Mouse (Mus musculus) macrophage (primary cell): ENCODE measurements around the gene Hypm. TPM values are rescaled to one million over a fixed set of nuclear protein-coding genes. Genes with fewer than 3 reads are reported as not detected.

Source experiments
- H3K27ac ChIP-seq: fragments of 350-480 bp; formaldehyde crosslinking; 2 replicates; pipeline ENCODE4 v1.9.0; 2021
- H3K36me3 ChIP-seq: fragments of 350-480 bp; formaldehyde crosslinking; 2 replicates; pipeline ENCODE4 v1.9.0; 2021; ENCODE audit errors: inconsistent target
- H3K4me3 ChIP-seq: fragments of 350-480 bp; formaldehyde crosslinking; 2 replicates; pipeline ENCODE4 v1.9.0; 2021; ENCODE audit errors: inconsistent target
- H3K79me2 ChIP-seq: fragments of 350-480 bp; formaldehyde crosslinking; 2 replicates; pipeline ENCODE4 v1.9.0; 2021; ENCODE audit errors: inconsistent target
- WGBS: methylation state at CpG from one replicate; pipeline ENCODE4 v1.1.7; 2026; ENCODE audit warnings: inconsistent platforms; ENCODE audit not compliant: missing documents; 5-methylcytosine and 5-hydroxymethylcytosine counted together
- polyA plus RNA-seq: library from polyadenylated mRNA; stranded (reverse); fragments of 250-400 nt; gene quantifications from 3 replicates; pipeline ENCODE4 v1.2.4, GENCODE M21; 2018; ENCODE audit warnings: inconsistent platforms
- total RNA-seq, 78 experiments: library from RNA; depleted of rRNA; stranded (reverse); fragments of 250-400 nt; gene quantifications; 1 replicate in 9 of 78; 2 replicates in 24 of 78; 3 replicates in 43 of 78; 4 replicates in 2 of 78; pipeline ENCODE4 v1.2.4; 2018; ENCODE audit warnings: inconsistent platforms in 56 of 78

The Hypm gene
- total RNA-seq (2018; cell fraction: chromatin; rRNA removed) = not detected
- not detected for total RNA-seq (2018; cell fraction: cytosol; rRNA removed)
- not detected for total RNA-seq (2018; cell fraction: nucleus; rRNA removed)
- polyA plus RNA-seq = not detected in 3 replicates

DNA sequence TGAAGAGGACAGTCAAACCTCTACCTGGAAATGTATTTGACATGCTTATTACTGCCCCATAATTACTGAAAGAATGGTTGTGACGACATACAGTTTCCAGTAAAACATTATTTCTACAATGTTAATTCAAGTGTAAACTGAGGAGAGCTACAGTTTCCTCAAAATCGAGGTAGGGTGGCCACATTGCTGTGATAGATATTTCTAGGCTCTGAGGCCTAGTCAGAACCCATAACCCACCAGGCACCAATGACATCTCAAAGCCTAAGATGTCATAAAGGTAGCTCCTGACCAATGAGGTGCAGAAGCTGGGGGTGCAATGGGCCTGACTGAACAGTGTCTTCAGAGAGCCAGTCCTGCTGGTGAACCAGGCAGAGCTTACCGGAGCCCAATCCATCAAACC is at the start of gene Hypm:
Gene Hypm, plus strand, starts transcription at position 301 of the 400 bp plus-strand sequence.
- H3K27ac ChIP-seq = no peak within 1 kb of the TSS
- no peak within 1 kb of the TSS for H3K4me3 ChIP-seq
- 72% methylated on average over 3 of the region's 3 CpGs for WGBS
- H3K79me2 ChIP-seq = no peaks in the 10 kb centered on the region
- no peaks in the 10 kb centered on the region for H3K36me3 ChIP-seq

DNA sequence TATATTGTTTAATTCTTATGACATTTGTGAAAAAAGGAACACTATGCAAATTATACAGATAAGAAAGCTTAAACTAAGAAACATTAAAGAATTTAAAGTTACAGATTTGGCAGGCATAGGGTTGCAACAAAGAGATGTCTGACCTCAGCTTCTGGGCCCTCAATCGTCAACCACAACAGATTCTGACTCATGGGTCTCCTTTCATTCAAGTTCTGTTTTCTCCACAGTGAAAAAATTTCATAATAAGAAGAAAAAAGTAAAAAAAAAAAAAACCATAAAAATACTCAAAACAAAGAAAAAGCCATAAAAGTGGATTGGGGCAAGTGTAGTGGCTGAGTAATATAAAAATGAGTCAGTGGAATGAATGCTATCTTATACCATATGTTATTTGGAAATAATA is 36.6 kb upstream of the Hypm start:
- Histone ChIP-seq H3K4me3 (no peak overlapping the region), H3K79me2 (no peaks in the 10 kb centered on the region), H3K36me3 (no peaks in the 10 kb centered on the region), H3K27ac (no peak overlapping the region)
- WGBS = 78% methylated on average over 1 of the region's 1 CpGs

DNA sequence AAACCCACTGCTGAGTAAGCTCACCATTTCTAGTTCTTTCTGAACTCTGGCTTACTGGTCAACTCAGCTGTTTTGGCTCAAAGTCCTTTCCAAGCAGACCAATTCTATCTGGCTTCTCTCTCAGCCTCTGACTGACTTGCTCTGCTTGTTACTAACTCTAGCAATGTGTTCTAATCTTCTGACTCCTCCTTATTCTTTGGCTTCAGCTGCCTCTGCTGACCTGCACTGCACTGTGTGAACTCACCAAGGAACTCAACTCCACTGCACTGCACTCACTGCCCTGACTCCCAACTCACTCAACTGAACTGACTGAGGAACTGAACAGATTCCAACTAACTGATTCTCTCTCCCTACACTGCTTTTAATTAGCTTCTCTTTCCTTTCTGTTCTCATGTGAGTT is 34.3 kb upstream of the Hypm start:
- Histone ChIP-seq H3K27ac (no peak overlapping the region), H3K79me2 (no peaks in the 10 kb centered on the region), H3K4me3 (no peak overlapping the region), H3K36me3 (no peaks in the 10 kb centered on the region)

DNA sequence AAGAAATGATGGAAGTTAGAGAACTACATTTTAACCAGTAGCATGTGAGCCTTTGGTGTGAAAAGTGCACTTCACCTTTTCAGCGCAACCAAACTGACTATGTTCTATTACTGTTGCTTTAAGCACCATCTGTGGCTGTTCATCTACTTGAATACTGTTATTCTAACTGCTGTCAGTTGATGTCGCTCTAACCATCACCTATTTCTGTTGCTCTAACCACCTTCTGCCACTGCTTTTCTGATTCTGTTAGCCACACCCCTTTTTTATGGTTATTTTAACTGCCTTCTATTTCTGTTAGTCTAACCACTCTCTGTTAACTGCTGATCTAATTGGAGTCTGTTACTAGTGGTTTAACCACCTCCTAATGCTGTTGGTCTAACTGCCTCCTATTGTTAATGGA is 11.9 kb upstream of the Hypm start:
- Histone ChIP-seq H3K27ac (no peak overlapping the region), H3K4me3 (no peak overlapping the region), H3K36me3 (no peaks in the 10 kb centered on the region), H3K79me2 (no peaks in the 10 kb centered on the region)
- WGBS = 97% methylated on average over 2 of the region's 2 CpGs

DNA sequence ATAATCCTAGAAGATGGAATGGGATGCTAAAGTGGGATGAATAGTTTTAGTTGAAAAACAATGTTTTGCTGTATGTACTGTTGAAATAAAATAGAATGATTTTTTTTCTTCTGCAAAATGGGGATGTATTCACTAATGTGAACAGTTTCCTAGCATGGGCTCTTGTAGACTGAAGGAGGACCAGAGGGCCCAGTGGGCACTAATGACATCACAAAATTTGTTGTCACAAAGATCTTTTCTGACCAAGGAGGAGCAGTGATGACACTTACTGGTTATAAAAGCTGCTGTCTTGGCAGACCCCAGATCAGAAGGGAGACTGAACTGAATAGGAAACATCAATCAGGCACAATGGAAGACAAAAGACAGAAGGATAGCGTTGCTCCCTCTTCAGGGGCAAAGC is 2.7 kb downstream of the Hypm start, which contains the start of gene H2al3:
Gene H2al3, plus strand, starts transcription at position 301 of the 400 bp plus-strand sequence.
- Histone ChIP-seq H3K36me3 (no peaks in the 10 kb centered on the region), H3K4me3 (no peak within 1 kb of the TSS), H3K79me2 (no peaks in the 10 kb centered on the region), H3K27ac (no peak within 1 kb of the TSS)
- WGBS = 67% methylated on average over 1 of the region's 1 CpGs

DNA sequence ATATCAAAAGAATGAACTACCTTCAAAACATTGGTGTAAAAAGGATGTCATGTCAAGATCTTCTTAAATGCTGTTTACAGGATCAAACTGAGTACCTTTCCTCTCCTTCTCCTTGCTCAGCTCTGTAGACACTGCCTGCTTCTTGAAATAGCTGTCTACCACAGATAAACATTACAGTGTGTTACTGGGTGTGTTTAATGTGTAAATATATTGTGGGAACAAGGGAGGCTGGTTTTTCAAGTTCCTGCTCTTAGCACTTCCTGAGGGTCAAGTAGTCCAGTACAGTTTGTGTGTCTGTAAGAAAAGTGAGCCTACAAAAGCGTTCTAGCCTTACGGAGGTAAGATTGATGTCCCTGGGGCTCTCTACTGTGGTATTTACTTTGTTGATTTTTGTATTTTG is 15.1 kb downstream of the Hypm start:
- H3K79me2 ChIP-seq = no peaks in the 10 kb centered on the region
- H3K36me3 ChIP-seq = no peaks in the 10 kb centered on the region
- 92% methylated on average over 2 of the region's 2 CpGs for WGBS
- H3K27ac ChIP-seq = no peak overlapping the region
- H3K4me3 ChIP-seq = no peak overlapping the region

DNA sequence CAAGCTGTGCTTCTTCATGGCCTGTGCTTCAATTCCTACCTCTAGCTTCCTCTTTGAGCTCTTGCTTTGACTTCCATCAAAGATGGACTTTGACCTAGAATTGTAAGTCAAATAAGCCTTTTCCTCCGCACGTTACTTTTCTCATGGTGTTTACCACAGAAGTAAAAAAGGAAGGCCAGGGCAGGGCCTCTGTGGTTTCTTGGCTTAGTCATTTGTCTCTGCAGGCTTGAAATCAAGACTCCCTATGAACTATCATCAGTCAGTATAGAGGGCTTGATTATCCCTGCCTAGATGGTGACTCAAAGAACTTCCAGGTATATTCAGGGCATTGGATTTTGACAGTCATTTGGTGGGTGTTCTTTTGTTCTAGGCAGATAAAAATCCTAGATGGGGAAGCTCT is 28.8 kb downstream of the Hypm start:
- no peak overlapping the region for H3K27ac ChIP-seq
- H3K36me3 ChIP-seq = no peaks in the 10 kb centered on the region
- H3K79me2 ChIP-seq = no peaks in the 10 kb centered on the region
- no peak overlapping the region for H3K4me3 ChIP-seq
- WGBS = 67% methylated on average over 2 of the region's 2 CpGs

DNA sequence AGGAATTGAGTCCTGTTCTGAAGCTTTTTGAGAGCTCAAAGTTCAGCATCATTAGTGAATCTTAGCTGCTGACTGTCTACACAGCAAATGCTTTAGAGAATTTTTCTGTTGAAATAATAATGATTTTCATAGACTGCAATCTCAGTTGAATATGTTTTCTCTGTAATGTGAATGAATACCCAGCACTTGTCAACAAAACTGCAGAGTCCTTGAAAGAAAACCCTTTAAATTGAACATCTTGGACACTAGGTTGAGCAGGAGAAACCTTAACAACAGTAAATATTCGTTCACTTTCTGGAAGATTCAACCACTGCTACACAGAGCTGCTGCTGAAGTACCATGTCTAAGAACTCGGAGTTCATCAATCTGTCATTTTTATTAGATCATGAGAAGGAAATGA is 38.6 kb downstream of the Hypm start, which contains the start of gene Sytl5:
Gene Sytl5, plus strand, starts transcription at position 301 of the 400 bp plus-strand sequence.
- WGBS = 75% methylated on average over 2 of the region's 2 CpGs
- Histone ChIP-seq H3K27ac (no peak within 1 kb of the TSS), H3K79me2 (no peaks in the 10 kb centered on the region), H3K4me3 (no peak within 1 kb of the TSS), H3K36me3 (no peaks in the 10 kb centered on the region)

Other genes with a start within 250 kb of the Hypm start
- 82.2 to 217 TPM (median 94.0 TPM) in 3 replicates for gene Dynlt3, start 183.9 kb upstream of the Hypm start, polyA plus RNA-seq
- not detected in 3 replicates for gene H2al3, start 2.8 kb downstream of the Hypm start, polyA plus RNA-seq
- gene Sytl5, start 38.7 kb downstream of the Hypm start, polyA plus RNA-seq = not detected in 3 replicates